In the genomic region with DNA sequence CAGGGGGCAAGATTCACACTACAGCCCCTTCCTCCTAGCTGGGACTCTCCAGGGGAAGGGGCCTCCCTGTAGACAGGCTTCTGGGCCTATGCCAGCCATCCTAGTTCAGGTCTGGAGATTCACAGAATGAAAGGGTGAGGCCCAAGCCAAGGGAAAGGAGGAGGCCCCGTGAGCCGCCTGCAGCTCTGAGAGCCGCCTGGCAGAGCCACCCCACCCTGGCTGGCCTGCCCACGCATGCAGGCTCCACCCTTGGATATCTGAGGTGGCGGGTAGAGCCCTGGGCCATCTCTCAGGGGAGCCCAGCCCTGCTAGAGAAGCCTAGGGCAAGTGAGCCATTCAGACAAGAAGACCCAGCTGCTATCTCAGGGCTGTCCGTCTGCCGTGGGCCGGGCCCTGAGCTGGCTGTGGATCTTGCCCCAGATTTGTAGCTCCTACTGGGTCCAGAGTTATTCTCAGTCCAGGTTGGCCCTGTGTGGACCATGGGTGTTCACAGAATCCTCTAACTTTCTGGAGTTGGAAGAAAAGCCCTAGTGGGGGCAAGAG, we compare ENCODE assay signal across 10 mouse cellular contexts. TPM values are rescaled to one million over a fixed set of nuclear protein-coding genes. Genes with fewer than 3 reads are reported as not detected.
DNase-seq lines count a peak whose midpoint lies in the region; ATAC-seq lines count a peak whose summit lies in the region.
"Had no signal": no experiment of that assay in that cellular context is flagged by ENCODE, and none has a peak within 500 bp of the region (broad histone marks: within the 10 kb centered on the region; RNA-seq: fewer than 3 reads in every experiment).

No protein-coding gene starts in this region.

- DNase-seq in heart, postnatal 36 days, result no peak
- peak; percentile 36 to 52 for DNase-seq in urinary bladder, postnatal 36 days (ENCODE audit: low spot score in 2 of 2)
- DNase-seq in urinary bladder, postnatal 25 days (ENCODE audit: low spot score), result no peak
- peak; percentile 93 for DNase-seq in liver
- no peak for DNase-seq in right cerebral cortex, postnatal 4 days
- no peak for DNase-seq in cerebellum, adult 8-10 months
- no peak for DNase-seq in adrenal gland, adult 18-20 months (ENCODE audit: low spot score in 2 of 2)
- DNase-seq: thymus, postnatal 25 days had no signal

- ATAC-seq in heart, embryonic 11.5 days (replicated peaks; ENCODE audit: insufficient number of reproducible peaks, low FRiP score, low TSS enrichment), result no peak
- ATAC-seq: Patski had no signal

- no peak overlapping the region for H3K27ac ChIP-seq in heart, embryonic 11.5 days (ENCODE audit: low read depth, low read length)

- H3K9me3 ChIP-seq in heart, embryonic 11.5 days (replicated peaks; ENCODE audit: control insufficient read depth, low read length), result no peaks in the 10 kb centered on the region

- H3K27me3 ChIP-seq in heart, embryonic 11.5 days (ENCODE audit: control insufficient read depth, insufficient read depth, low read length), result 0 out of 2 replicates have a peak, but pooled peaks cover 3% of the 10 kb centered on the region
- H3K27me3 ChIP-seq: Patski had no signal

- no peak overlapping the region for H3K4me2 ChIP-seq in heart, embryonic 11.5 days

- H3K4me1 ChIP-seq in heart, embryonic 11.5 days (ENCODE audit: control insufficient read depth, insufficient read depth, low read length), result peaks cover 19% of the 10 kb centered on the region

- intact Hi-C loops in heart, postnatal 36 days (cut with DNase I), result no loop called here

- no peaks in the 10 kb centered on the region for H3K36me3 ChIP-seq in heart, embryonic 11.5 days (ENCODE audit: control insufficient read depth, insufficient read depth, low read length)

- peak overlapping the region; percentile 34; the same call in 1 of the 2 replicates for H3K9ac ChIP-seq in heart, embryonic 11.5 days (ENCODE audit: low read depth, low read length)

- H3K4me3 ChIP-seq in heart, embryonic 11.5 days (ENCODE audit: low read depth, low read length), result no peak overlapping the region

- WGBS in heart, embryonic 11.5 days (ENCODE audit: insufficient replicate concordance), result 53% methylated on average over 8 of the region's 8 CpGs

RNA-seq across cellular contexts. Expression of a gene that starts 20.5 kb away (rescaled TPM):
- 6.6 and 7.0 TPM in 2 replicates for polyA plus RNA-seq in heart, embryonic 11.5 days (2014; fragmentation: Nextera tagmentation; extraction: Ambion mirVana)
- total RNA-seq in heart, postnatal 36 days (2021), result 10 to 100 TPM; 14.9 to 21.9 TPM
- 10 to 100 TPM in 1 of 2 experiments, 1 to 10 TPM in 1; 7.3 to 12.0 TPM for total RNA-seq in adrenal gland, adult 18-20 months (2021)

RNA-seq across cellular contexts. Expression of a gene that starts 22.9 kb away (rescaled TPM):
- polyA plus RNA-seq in heart, embryonic 11.5 days (2014; fragmentation: Nextera tagmentation; extraction: Ambion mirVana), result 0.27 and 0.58 TPM in 2 replicates
- 1 to 10 TPM in 1 of 2 experiments, under 1 TPM in 1; 0.81 to 3.2 TPM for total RNA-seq in heart, postnatal 36 days (2021)
- 1 to 10 TPM; 1.3 to 2.8 TPM for total RNA-seq in adrenal gland, adult 18-20 months (2021)

RNA-seq across cellular contexts. Expression of a gene that starts 53.7 kb away (rescaled TPM):
- 18.0 and 19.0 TPM in 2 replicates for polyA plus RNA-seq in heart, embryonic 11.5 days (2014; fragmentation: Nextera tagmentation; extraction: Ambion mirVana)
- total RNA-seq in heart, postnatal 36 days (2021), result 10 to 100 TPM; 10.1 to 10.5 TPM
- total RNA-seq in adrenal gland, adult 18-20 months (2021), result 10 to 100 TPM; 23.6 to 33.5 TPM

RNA-seq across cellular contexts. Expression of a gene that starts 54.5 kb away (rescaled TPM):
- polyA plus RNA-seq in heart, embryonic 11.5 days (2014; fragmentation: Nextera tagmentation; extraction: Ambion mirVana), result 0.14 and 0.16 TPM in 2 replicates
- not detected for total RNA-seq in heart, postnatal 36 days (2021)
- total RNA-seq in adrenal gland, adult 18-20 months (2021), result not detected

RNA-seq across cellular contexts. Expression of a gene that starts 59.3 kb away (rescaled TPM):
- polyA plus RNA-seq in heart, embryonic 11.5 days (2014; fragmentation: Nextera tagmentation; extraction: Ambion mirVana), result 0.90 and 1.3 TPM in 2 replicates
- total RNA-seq in heart, postnatal 36 days (2021), result 1 to 10 TPM; 1.8 to 2.7 TPM
- 1 to 10 TPM; 1.9 to 3.3 TPM for total RNA-seq in adrenal gland, adult 18-20 months (2021)

Comparison
In these comparisons a context has a peak if more than half of its experiments do, and no peak if none do; other contexts are left out.
1. DNase-seq: peak in urinary bladder, postnatal 36 days (2 of 2) and liver (single experiment); none in heart, postnatal 36 days (0 of 2), urinary bladder, postnatal 25 days (single experiment), right cerebral cortex, postnatal 4 days (single experiment), cerebellum, adult 8-10 months (single experiment) and adrenal gland, adult 18-20 months (0 of 2).